Mouse (Mus musculus): ENCODE results near the gene Anxa4.

The Anxa4 gene

DNA sequence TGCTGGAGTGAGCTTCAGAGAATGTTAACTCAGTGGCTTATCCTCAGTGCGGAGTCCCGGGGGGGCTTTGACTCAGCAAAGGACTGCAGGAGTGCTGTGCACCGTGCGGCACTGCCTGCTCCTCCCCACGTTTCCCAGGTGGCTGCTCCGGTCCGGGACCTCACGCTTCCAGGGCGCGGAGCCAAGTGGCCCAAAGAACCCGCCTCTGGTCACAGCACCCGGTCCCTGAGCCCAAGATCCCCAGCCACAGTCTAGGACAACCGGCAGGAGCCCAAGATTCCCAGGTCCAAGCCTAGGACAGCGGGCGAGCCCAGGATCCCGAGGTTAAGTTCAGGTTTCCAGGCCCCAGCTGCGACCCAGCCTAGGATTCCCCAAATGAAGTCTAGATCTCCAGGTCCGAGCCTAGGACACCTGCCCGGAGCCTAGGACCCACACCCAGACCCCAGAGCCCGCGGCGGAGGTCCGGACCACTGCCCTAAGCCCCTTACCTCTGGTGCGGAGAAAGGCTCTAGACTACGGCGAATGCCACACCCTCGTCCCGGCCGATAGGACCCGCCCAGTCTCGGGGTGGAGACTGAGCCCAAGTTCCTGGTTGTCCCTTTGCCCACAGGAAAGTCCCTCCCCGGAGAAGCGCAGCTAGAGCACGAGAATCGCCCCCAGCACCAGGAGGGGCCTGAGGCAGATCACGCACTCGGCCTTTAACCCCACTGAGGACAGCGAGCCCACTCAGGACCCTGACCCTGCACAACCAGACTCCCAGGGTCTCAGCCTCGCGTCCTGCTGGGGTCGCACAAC is at the start of gene Anxa4:
Gene Anxa4, minus strand, starts transcription at position 564 of the 795 bp plus-strand sequence.
- peak; percentile 48 for DNase-seq (ENCODE audit: low read depth)

DNA sequence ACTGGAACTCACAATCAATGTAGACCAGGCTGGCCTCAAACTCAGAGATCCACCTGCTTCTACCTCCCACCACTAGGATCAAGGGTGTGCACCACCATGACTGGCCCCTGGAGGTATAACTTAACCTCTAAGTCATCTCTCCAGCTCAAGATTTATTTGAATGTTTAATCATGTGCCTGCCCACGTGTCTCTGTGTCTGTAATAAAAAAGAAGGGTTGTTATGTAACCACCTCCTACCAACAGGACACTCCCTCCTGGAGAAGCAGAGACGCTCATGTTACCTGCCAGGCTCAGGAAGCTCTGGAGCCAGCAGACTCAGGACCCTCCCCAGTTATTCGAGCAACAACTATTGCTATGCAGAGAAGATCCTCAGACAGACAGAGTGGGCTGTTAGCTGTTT is 48.6 kb upstream of the Anxa4 start:
- no peak for DNase-seq (ENCODE audit: low read depth)

DNA sequence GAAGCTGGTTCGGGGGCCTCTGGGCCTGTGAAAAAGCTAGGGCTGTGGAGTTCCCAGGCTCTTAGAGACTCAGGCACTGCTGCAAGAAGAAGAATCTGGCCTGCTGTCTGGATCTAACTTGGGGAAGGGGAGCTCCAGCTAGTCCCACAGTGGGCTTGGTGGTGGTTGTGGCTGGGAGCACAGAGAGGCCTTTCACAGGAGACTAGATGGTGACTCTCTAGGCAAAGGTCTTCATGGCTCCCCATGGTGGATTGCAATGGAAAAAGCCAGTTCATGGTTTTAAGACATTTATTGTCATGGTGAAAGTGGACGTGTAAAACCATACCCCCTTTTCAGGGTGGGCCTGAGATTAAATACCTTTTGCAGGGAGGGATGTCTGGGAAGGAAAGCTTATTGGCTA is 45.7 kb upstream of the Anxa4 start:
- DNase-seq (ENCODE audit: low read depth): no peak

DNA sequence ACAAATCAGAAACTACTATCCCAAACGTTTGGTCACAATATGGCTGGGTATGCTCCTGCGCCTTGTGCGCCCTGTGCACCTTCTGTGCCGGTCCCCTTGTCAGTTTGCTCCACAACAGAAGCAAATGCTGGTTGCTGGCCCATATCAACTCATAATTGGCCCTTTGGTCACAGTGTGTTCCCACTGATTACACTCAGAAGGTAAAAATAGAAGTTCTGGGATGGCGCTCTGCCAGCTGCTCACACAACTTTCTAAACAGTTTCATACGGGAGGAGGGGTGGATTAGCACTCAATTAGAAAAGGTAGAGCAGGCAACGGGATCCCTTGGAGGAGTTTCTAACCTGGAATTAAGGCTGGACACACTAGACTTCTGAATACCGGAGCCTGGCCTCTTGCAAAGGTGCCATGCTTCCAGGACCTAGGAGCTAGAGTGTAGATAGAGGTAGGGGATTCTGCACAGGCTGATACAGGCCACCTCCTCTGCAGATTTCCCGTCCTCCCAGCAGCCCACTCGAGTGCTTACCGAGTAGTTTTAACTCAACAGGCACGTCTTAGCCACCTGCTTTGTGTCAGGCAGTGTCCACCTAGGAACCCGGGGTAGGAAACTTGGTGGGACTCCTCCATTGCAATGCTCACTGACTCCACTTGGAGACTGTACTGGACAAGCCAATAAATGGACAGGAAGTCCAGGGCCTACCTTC is 39.6 kb upstream of the Anxa4 start:
- DNase-seq (ENCODE audit: low read depth): no peak

DNA sequence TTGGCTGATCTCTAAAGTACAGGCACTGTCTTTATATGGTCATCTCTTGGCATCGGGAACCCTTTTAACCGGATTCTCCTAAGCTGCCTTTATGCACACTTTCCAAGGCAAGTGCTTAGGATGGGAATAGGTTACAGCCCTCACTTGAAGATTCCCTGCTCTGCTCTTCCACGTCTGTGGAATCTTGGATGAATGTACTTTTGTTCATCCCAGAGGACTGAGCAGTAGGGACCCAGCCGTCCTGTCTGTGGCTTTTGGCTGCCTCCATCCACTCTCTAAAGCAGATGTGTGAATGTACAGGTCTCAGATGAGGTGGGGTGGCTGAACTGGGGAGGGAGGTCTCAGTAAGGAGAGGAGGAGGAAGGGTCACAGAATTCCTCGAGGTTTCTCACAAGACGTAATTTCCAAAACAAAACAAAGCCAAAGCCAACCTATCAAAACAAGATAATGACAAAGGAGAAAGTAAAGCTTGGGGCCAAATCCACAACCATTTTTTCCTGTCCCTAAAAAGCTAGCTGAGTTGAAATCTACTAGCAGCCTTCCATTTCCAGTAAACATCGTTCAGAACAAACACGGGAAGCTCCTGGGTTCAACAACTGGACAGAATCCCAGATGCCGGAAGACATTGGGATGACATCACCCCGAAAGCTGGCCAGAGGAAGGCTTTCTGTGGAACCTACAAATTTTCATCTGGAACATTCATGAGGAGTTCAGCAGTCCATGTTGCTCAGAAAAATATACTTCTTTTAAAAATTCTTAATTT is 37.5 kb upstream of the Anxa4 start:
- DNase-seq (ENCODE audit: low read depth): no peak

DNA sequence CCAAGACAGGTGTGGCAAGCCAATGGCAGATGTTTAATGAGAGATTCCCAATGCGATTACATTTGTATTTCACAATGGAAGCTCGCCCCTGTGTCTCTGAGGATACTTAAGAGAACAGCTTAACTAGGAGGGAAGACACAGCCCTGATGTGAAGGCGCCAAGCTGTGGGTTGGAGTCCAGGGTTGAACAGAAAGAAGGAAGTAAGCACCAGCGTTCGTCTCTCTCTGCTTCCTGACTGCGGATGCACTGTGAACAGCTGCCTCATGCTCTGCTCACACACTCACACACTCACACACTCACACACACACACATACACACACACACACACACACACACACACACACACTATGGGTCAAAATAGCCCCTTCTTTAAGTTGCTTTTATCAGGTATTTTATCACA is 36.4 kb upstream of the Anxa4 start:
- no peak for DNase-seq (ENCODE audit: low read depth)

DNA sequence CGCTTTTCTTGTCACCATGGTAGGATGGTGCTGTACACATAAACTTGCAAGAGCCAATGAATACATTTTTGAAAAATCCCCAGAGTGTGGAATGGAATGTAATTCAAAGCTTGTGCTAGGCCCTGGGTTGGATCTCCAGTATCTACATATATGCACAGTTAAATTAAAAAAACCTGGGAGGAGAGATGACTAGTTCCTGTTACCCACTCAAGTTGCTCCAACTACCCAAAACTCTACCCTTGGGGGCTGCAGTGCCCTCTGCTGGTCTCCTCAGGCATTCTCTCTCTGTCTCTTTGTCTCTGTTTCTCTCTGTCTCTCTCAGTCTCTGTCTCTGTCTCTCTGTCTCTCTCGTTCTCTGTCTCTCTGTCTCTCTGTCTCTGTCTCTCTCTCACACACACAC is 34.0 kb upstream of the Anxa4 start:
- no peak for DNase-seq (ENCODE audit: low read depth)

DNA sequence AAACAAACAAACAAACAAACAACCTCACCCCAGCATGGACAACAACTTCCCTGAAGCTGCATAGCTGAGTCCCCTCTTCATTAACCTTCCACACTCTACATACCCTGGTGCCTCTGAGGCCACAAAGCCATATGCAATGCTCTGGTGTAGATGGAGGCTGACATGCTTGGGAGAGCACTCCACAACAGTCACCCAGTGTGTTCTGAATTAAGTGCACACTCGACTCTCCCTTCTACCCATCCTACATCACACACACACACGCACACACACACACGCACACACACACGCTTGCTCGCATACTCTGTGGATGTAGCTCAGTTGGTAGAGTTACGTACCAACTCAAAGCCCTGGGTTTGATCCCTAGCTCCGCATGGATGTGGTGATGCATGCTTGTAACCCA is 31.0 kb upstream of the Anxa4 start:
- no peak for DNase-seq (ENCODE audit: low read depth)

DNA sequence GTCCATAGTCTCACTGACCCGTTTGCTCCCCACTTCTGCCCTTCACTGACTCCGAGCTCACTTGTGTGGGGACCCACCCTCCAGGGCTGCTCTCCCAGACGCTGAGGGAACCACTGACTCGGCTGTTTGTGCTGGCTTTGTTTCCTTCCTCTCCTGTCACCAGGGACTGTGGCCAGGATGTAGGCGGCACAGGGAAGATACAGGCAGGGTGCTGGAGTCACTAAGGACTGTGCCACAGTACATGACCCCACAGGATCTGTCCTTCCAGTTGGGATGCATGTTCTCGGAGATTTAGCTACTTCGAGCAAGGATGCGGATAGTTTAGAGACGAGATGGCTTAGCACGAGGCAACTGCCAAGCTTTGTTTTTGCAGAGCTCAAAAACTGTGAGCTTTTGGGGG is 30.4 kb upstream of the Anxa4 start:
- DNase-seq (ENCODE audit: low read depth): no peak

DNA sequence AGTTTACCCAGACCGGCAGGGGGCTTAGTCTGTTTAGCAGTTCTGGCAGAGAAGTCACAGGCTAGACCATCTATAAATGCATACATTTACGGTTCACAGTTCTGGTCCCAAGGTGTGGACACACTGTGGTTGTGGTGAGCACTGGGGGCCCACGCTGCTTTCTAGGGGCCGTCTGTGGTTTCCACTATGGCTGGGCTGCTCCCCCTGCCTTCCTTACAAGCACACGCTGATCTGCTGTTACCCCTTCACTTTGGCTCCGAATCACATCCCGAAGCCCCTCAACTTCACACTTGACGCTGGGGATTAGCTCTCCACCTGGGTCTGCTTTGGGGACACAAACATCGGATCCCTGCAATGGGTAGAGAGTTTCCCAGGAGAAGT is 29.7 kb upstream of the Anxa4 start:
- DNase-seq (ENCODE audit: low read depth): no peak

DNA sequence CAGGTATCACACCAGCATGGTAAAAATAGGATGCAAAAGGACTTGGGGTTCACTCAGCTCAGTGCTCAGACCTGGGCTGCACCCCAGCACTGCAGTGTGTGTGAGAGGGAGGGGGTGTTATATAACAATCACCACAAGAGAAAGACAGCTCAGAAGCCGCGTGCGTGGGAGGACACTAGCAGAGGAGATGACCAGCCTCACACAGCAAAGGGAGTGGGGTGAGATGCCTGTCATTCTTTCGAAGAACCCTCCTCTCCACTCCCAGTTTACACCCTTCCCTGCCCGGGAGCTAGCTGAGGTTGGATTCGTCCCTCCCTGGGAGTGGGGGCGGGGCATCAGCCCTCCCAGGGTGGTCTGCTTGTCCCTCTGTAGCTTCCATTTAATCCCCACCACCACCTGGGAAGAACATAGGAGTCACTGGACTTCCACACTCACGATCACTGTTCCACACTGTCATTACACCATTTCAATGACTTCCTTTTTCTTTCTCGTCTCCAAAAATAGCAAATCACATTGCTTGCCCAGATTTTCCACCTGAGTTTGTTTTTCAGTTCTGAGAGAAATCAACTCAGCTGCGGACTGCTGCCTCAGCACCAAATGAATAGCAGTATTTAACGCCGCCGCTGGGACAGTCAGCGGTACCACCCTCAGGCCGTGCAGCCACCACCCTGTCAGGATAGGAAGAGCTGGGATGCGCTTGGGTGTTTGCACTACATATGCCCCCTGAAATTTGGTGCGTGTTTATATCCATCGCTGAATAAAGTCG is 29.1 kb upstream of the Anxa4 start:
- no peak for DNase-seq (ENCODE audit: low read depth)

DNA sequence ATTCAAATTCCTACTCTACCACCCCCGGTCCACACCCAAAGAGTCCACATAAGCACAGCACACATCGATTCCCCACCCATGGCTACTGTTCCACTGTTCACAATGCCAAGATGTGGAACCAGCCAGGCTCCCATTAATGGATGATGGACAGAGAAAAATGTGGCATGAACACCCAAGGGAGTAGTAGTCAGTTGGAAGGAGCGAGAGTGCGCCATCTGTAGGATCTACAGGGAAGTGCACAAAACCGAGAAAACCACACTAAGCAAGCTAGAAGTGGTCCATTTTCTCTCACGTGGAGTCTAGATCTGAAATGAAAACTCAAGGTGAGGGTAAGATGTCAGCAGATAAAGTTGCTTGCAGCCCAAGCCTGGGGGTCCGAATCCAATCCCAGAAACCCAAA is 27.3 kb upstream of the Anxa4 start:
- no peak for DNase-seq (ENCODE audit: low read depth)

DNA sequence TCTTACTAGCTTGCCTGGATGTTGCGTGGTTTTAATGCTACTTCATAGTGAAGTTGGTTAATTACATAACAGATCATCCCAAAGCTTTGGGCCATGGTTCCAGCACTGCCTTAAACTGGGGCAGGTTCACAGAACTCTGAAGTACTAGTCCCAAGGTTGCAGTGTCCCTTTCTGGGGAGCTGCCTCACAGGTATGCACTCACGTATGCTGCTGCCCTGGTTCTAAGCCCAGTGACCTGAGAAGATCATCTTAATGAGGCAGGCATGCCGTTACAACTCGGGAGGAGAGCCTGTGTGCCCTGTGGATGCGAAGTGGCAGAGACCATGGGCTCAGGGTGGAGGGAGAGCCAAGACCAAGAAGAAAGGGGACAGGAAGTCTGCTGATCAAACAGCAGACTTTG is 26.5 kb upstream of the Anxa4 start:
- DNase-seq (ENCODE audit: low read depth): no peak

DNA sequence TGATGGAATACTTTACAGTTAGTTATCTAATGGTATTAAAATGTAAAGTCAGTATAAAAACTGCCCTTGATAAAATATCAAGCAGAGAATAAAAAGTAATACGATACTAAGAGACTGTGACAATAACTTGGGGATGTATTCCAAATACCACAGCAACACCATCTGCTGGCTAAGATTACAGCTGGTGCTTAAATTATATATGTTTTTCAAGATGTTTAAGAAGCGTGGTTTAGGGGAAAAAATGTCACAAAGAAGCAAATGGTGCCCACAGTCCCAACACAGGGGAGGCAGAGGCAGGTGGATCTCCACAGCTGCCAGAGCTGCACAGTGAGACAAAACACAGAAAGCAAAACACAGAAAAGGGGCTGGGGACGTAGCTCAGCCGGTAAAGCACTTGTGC is 25.5 kb upstream of the Anxa4 start:
- DNase-seq (ENCODE audit: low read depth): no peak

DNA sequence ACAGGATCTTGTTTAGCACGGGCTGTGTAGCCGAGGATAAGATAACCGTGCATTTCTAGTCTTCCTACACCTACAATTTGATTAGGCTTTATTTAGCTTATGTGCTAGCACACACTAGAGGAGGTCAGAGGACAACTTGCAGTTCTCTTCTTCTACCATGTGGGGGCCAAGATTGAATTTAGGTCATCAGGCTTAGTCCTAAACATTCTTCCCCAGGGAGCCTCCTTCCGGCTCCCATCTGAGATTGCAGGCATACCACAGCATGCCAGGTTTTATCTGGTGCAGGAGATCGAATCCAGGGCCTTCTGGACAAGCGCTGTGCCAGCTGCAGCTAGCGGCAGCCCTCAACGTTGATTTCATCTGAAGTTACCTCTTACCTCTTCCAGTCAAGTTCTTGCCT is 23.2 kb upstream of the Anxa4 start:
- DNase-seq (ENCODE audit: low read depth): no peak

DNA sequence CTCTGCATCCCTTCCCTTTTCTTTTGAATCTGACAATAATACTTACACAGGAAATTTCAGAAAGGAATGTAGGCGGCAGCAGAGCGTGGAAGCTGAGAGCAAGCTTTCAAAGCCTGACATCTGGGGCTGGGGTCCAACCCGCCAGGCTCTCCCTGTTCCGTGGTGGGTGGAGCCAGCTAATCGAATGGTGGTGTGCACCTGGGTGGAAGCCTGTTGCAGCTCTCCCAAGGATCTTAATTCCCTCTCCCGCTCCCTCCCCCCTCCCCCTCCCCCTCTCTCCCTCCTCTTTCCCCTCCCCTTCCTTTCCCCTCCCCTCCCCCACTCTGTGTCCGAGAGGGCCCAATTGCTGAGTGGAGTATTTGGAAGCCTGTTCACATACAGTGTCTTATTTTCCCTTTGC is 22.1 kb upstream of the Anxa4 start:
- DNase-seq (ENCODE audit: low read depth): no peak

DNA sequence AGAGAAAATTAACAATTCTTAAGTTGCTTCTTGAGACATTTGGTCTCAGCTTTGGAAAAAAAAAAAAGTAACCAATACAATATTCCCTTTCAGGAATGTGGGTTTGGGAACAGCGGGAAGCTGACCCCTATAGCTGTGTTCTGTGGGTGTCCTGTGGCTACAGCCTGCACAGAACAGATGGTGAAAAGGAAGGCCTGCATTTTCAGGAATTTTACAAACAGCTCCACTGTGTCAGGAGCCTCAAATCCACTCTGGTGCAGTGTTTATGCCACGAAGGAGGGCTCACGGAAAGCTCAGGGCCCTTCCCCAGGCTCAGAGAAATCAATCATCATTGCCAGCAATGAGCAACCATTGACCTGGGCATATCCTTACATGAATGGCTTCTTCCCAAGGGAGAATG is 21.5 kb upstream of the Anxa4 start:
- no peak for DNase-seq (ENCODE audit: low read depth)

DNA sequence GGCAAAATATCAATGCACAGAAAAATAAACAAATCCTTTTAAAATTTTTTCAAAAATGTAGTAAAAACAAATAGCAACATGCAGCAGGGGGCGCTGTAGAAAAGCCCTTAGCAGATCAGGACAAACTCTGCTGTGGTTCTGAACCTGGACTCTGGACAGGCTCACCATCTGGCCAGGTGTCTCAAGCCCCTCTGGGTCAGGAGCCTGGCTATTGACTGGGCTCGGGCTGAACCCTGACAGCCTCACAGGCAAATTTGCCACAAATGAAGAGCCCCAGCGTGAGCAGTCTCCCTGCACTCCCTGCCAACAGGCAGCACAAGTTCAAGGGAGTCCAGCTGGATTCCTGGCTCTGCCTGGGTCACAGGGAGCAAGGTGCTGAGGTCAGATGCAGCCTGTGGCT is 20.0 kb upstream of the Anxa4 start:
- DNase-seq (ENCODE audit: low read depth): no peak

DNA sequence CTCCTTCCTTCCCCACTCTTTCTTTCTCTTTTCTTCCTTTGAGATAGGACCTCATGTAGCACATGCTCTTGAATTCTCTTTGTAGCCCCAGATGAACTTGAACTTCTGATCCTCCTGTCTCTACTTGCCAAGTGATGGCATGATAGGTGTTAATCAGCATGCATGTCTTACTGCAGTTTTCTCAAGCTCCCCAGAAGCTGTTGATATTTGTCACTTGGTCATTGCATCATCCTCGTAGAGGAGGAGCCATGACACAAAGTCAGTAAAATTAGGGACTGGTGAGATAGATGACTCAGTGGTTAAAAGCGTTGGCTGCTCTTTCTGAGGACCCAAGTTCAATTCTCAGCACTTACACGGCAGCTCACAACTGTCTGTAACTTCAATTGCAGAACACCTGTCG is 19.5 kb upstream of the Anxa4 start:
- no peak for DNase-seq (ENCODE audit: low read depth)

DNA sequence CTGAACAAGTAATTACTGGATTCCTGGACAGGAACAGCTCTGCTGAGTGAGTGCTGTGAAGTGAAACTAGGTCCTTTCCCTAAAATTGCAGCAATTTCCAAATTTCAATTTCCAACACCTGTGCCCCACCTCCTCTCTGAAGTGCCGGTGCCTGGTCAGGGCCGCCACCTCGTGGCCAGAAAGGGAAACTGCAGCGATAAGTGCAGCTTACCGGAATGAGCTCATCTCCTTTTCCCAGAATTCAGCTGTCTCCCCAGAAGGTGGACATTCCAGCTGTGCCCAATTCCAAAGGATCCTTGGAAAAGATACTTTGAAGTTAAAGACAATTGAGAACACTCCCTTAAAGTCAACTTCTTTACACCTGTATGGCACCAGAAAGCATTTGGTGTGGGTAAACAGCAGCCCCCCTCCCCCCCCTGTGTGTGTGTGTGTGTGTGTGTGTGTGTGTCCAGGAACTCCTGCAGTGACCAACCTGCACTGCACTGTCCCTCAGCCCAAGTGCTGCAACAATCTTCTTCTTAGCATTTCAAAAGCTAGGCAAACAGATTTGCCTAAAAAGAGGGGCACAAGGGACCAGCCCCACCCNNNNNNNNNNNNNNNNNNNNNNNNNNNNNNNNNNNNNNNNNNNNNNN is 13.2 kb upstream of the Anxa4 start:
- DNase-seq (ENCODE audit: low read depth): no peak

DNA sequence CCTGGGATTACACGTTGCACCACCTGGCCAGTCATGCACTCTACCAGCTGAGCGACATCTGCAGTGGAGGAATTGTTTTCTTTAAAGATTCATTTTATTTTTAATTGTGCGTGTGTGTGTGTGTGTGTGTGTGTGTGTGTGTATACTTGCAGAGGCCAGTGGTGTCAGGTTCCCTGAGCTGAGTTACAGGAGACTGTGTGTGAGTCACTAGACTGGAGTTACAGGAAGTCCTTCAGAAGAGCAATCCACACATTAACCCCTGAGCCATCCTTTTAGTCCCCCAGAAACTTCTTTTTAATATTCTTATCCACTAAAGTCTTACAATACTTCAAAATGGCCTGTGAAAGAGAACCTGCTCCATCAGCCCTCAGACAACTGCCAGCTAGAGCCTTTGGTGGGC is 11.3 kb upstream of the Anxa4 start:
- DNase-seq (ENCODE audit: low read depth): no peak

DNA sequence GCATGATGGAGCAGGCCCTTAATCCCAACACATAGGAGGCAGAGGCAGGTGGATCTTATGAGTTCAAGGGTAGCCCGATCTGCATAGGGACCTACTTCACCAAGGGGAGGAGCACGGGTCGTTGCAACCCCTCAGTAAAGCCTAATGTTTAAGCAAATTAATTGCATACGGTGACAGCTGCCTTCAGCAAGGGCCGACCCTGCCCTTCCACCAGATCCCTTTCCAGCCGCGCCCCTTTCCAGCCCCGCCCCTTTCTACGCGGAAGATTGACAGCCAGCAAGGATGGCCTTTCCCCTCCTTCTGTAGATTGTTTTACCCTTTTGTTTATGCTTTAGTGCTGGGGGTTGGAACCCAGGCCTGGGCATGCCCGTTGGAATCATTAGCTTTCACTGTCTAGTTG is 8.0 kb upstream of the Anxa4 start:
- DNase-seq (ENCODE audit: low read depth): no peak

Data from c-Kit-positive CD71-positive TER-119-negative erythroid progenitor cells, embryonic 14.5 days (primary cell).